28 mouse cellular contexts compared by ENCODE assay signal in genomic region chr10:108690954-108691353, GRCm38 (mm10). TPM values are rescaled to one million over a fixed set of nuclear protein-coding genes. Genes with fewer than 3 reads are reported as not detected.
DNase-seq lines count a peak whose midpoint lies in the region; ATAC-seq and TF ChIP-seq lines count a peak whose summit lies in the region.
"Had no signal": no experiment of that assay in that cellular context is flagged by ENCODE, and none has a peak within 500 bp of the region (broad histone marks: within the 10 kb centered on the region; RNA-seq: fewer than 3 reads in every experiment).

No protein-coding gene starts in this region.

- H3K27ac ChIP-seq in forebrain, embryonic 12.5 days: no peak overlapping the region
- no peak overlapping the region for H3K27ac ChIP-seq in forebrain, postnatal 0 days (ENCODE audit: low read depth, low read length)
- 0 out of 2 replicates have a peak overlapping the region, but pooled peaks have one; percentile 35 for H3K27ac ChIP-seq in hindbrain, embryonic 13.5 days
- no peak overlapping the region for H3K27ac ChIP-seq in hindbrain, embryonic 10.5 days
- H3K27ac ChIP-seq in neural tube, embryonic 13.5 days (replicated peaks): peak overlapping the region; percentile 52; the same call in 1 of the 2 replicates
- H3K27ac ChIP-seq in neural tube, embryonic 15.5 days (replicated peaks): no peak overlapping the region

- no peak overlapping the region for H3K9ac ChIP-seq in forebrain, embryonic 12.5 days
- H3K9ac ChIP-seq in forebrain, postnatal 0 days: no peak overlapping the region
- H3K9ac ChIP-seq in hindbrain, embryonic 13.5 days: no peak overlapping the region
- no peak overlapping the region for H3K9ac ChIP-seq in neural tube, embryonic 13.5 days
- H3K9ac ChIP-seq in neural tube, embryonic 15.5 days (replicated peaks): no peak overlapping the region
- H3K9ac ChIP-seq: heart, embryonic 12.5 days had no signal

- H3K4me1 ChIP-seq in forebrain, embryonic 12.5 days: peaks cover 4% of the 10 kb centered on the region
- H3K4me1 ChIP-seq in forebrain, postnatal 0 days (ENCODE audit: insufficient read depth): 0 out of 2 replicates have a peak, but pooled peaks cover 4% of the 10 kb centered on the region
- H3K4me1 ChIP-seq in hindbrain, embryonic 13.5 days (replicated peaks): peaks cover 5% of the 10 kb centered on the region
- peaks cover 3% of the 10 kb centered on the region; the same call in 1 of the 2 replicates for H3K4me1 ChIP-seq in hindbrain, embryonic 10.5 days (replicated peaks)
- H3K4me1 ChIP-seq in neural tube, embryonic 13.5 days (replicated peaks): no peaks in the 10 kb centered on the region
- no peaks in the 10 kb centered on the region for H3K4me1 ChIP-seq in neural tube, embryonic 15.5 days

- ATAC-seq in forebrain, embryonic 12.5 days (ENCODE audit: low FRiP score): peak; percentile 35; the same call in 1 of the 2 replicates
- ATAC-seq in forebrain, postnatal 0 days: no peak
- 0 out of 2 replicates have a peak, but pooled peaks have one; percentile 66 for ATAC-seq in hindbrain, embryonic 13.5 days (ENCODE audit: low FRiP score)
- ATAC-seq in neural tube, embryonic 13.5 days (ENCODE audit: low read depth): no peak
- no peak for ATAC-seq in neural tube, embryonic 15.5 days (ENCODE audit: low FRiP score)
- no peak for ATAC-seq in cerebellum, adult (ENCODE audit: insufficient number of reproducible peaks, low FRiP score, low TSS enrichment)
- ATAC-seq: activated CD4-positive, CD25-positive, alpha-beta regulatory T cell, adult 4 months had no signal

- no peak for DNase-seq in forebrain, postnatal 0 days
- DNase-seq in hindbrain, embryonic 10.5 days (ENCODE audit: low spot score): no peak
- DNase-seq: adrenal gland, postnatal 10 days; cerebellum, adult 18-20 months; cerebellum, postnatal 25 days; embryo, embryonic 11 days; heart, postnatal 14 days; kidney, adult 2 months; kidney, postnatal 10 days; lung, adult 18-20 months; lung, postnatal 14 days; right cerebral cortex, adult 18-20 months; thymus, postnatal 14 days had no signal

- no peak for TF ChIP-seq CTCF in forebrain, postnatal 0 days (IDR thresholded peaks at IDR 0.05; ENCODE audit: low read depth)

- H3K4me2 ChIP-seq in forebrain, embryonic 12.5 days: no peak overlapping the region
- no peak overlapping the region for H3K4me2 ChIP-seq in forebrain, postnatal 0 days (ENCODE audit: low read depth)
- H3K4me2 ChIP-seq in hindbrain, embryonic 13.5 days: no peak overlapping the region
- no peak overlapping the region for H3K4me2 ChIP-seq in neural tube, embryonic 13.5 days
- no peak overlapping the region for H3K4me2 ChIP-seq in neural tube, embryonic 15.5 days
- H3K4me2 ChIP-seq: heart, embryonic 12.5 days; liver, embryonic 11.5 days had no signal

- no peak overlapping the region for H3K4me3 ChIP-seq in forebrain, embryonic 12.5 days (replicated peaks)
- no peak overlapping the region for H3K4me3 ChIP-seq in forebrain, postnatal 0 days (ENCODE audit: low read depth, low read length)
- H3K4me3 ChIP-seq in hindbrain, embryonic 13.5 days: no peak overlapping the region
- H3K4me3 ChIP-seq in hindbrain, embryonic 10.5 days: no peak overlapping the region
- H3K4me3 ChIP-seq in neural tube, embryonic 13.5 days: no peak overlapping the region
- H3K4me3 ChIP-seq in neural tube, embryonic 15.5 days (replicated peaks): no peak overlapping the region
- H3K4me3 ChIP-seq: heart, embryonic 12.5 days had no signal

- H3K9me3 ChIP-seq in forebrain, embryonic 12.5 days: no peaks in the 10 kb centered on the region
- no peaks in the 10 kb centered on the region for H3K9me3 ChIP-seq in forebrain, postnatal 0 days (ENCODE audit: low read length)
- H3K9me3 ChIP-seq in hindbrain, embryonic 13.5 days: no peaks in the 10 kb centered on the region
- no peaks in the 10 kb centered on the region for H3K9me3 ChIP-seq in hindbrain, embryonic 10.5 days
- H3K9me3 ChIP-seq in neural tube, embryonic 13.5 days: no peaks in the 10 kb centered on the region
- no peaks in the 10 kb centered on the region for H3K9me3 ChIP-seq in neural tube, embryonic 15.5 days (replicated peaks)
- H3K9me3 ChIP-seq: G1E; heart, embryonic 12.5 days had no signal

- no peaks in the 10 kb centered on the region for H3K36me3 ChIP-seq in forebrain, embryonic 12.5 days (replicated peaks)
- H3K36me3 ChIP-seq in forebrain, postnatal 0 days (ENCODE audit: insufficient read depth): no peaks in the 10 kb centered on the region
- no peaks in the 10 kb centered on the region for H3K36me3 ChIP-seq in hindbrain, embryonic 13.5 days
- no peaks in the 10 kb centered on the region for H3K36me3 ChIP-seq in hindbrain, embryonic 10.5 days
- no peaks in the 10 kb centered on the region for H3K36me3 ChIP-seq in neural tube, embryonic 13.5 days
- H3K36me3 ChIP-seq in neural tube, embryonic 15.5 days: no peaks in the 10 kb centered on the region
- H3K36me3 ChIP-seq: G1E; heart, embryonic 12.5 days had no signal

- no peaks in the 10 kb centered on the region for H3K27me3 ChIP-seq in forebrain, embryonic 12.5 days
- H3K27me3 ChIP-seq in forebrain, postnatal 0 days (ENCODE audit: insufficient read depth, low read length): no peaks in the 10 kb centered on the region
- H3K27me3 ChIP-seq in hindbrain, embryonic 13.5 days: no peaks in the 10 kb centered on the region
- H3K27me3 ChIP-seq in hindbrain, embryonic 10.5 days (ENCODE audit: insufficient read depth, poor library complexity, severe bottlenecking): no peaks in the 10 kb centered on the region
- no peaks in the 10 kb centered on the region for H3K27me3 ChIP-seq in neural tube, embryonic 13.5 days
- H3K27me3 ChIP-seq in neural tube, embryonic 15.5 days (replicated peaks): no peaks in the 10 kb centered on the region
- H3K27me3 ChIP-seq: heart, embryonic 12.5 days had no signal

- WGBS in forebrain, embryonic 12.5 days: 57% methylated on average over 9 of the region's 9 CpGs
- WGBS in forebrain, postnatal 0 days: 56% methylated on average over 9 of the region's 9 CpGs
- 44% methylated on average over 9 of the region's 9 CpGs for WGBS in hindbrain, embryonic 13.5 days
- WGBS in hindbrain, embryonic 10.5 days: 63% methylated on average over 9 of the region's 9 CpGs
- 51% methylated on average over 9 of the region's 9 CpGs for WGBS in neural tube, embryonic 13.5 days
- WGBS in neural tube, embryonic 15.5 days: 50% methylated on average over 9 of the region's 9 CpGs

RNA-seq across cellular contexts. Expression of gene Gm5136, which starts 9.0 kb away (rescaled TPM):
- polyA plus RNA-seq in forebrain, embryonic 12.5 days (2016; fragmentation: Nextera tagmentation; extraction: Ambion mirVana): 0.13 and 0.28 TPM in 2 replicates
- 0.48 and 2.8 TPM in 2 replicates for total RNA-seq in forebrain, postnatal 0 days (2014; rRNA removed)
- polyA plus RNA-seq in forebrain, postnatal 0 days (2015; fragmentation: Nextera tagmentation; extraction: Ambion mirVana): 0.11 TPM in 1 of 2 replicates, not detected in the other
- polyA plus RNA-seq in hindbrain, embryonic 13.5 days (2015; fragmentation: Nextera tagmentation; extraction: Ambion mirVana): 0.18 and 0.43 TPM in 2 replicates
- polyA plus RNA-seq in hindbrain, embryonic 10.5 days (2016; fragmentation: Nextera tagmentation; extraction: Ambion mirVana): 0.15 TPM in 1 of 2 replicates, not detected in the other
- 0.21 and 0.22 TPM in 2 replicates for polyA plus RNA-seq in neural tube, embryonic 13.5 days (2015; fragmentation: Nextera tagmentation; extraction: Ambion mirVana)
- polyA plus RNA-seq in neural tube, embryonic 15.5 days (2015; fragmentation: Nextera tagmentation; extraction: Ambion mirVana): 0.38 and 0.46 TPM in 2 replicates
- total RNA-seq: adrenal gland, postnatal 10 days; gastrocnemius, adult 18-20 months; gastrocnemius, postnatal 4 days; heart, postnatal 14 days; megakaryocyte, adult 5-6 weeks had no signal
- polyA plus RNA-seq: activated CD4-positive, CD25-positive, alpha-beta regulatory T cell, adult 4 months; embryonic facial prominence, embryonic 14.5 days; G1E; heart, embryonic 12.5 days; kidney, adult 2 months; limb, embryonic 11.5 days; liver, embryonic 11.5 days; small intestine, adult 2 months had no signal

Comparison
In these comparisons a context has a peak if more than half of its experiments do, and no peak if none do; other contexts are left out.
1. ATAC-seq: peak in forebrain, embryonic 12.5 days (single experiment) and hindbrain, embryonic 13.5 days (single experiment); none in forebrain, postnatal 0 days (single experiment), neural tube, embryonic 13.5 days (single experiment), neural tube, embryonic 15.5 days (single experiment) and cerebellum, adult (single experiment).
2. H3K27ac ChIP-seq: peak in hindbrain, embryonic 13.5 days (single experiment) and neural tube, embryonic 13.5 days (single experiment); none in forebrain, embryonic 12.5 days (single experiment), forebrain, postnatal 0 days (single experiment), hindbrain, embryonic 10.5 days (single experiment) and neural tube, embryonic 15.5 days (single experiment).